Mouse (Mus musculus): Measurements from ENCODE around the gene Eif2b2.

Gene Eif2b2

DNA sequence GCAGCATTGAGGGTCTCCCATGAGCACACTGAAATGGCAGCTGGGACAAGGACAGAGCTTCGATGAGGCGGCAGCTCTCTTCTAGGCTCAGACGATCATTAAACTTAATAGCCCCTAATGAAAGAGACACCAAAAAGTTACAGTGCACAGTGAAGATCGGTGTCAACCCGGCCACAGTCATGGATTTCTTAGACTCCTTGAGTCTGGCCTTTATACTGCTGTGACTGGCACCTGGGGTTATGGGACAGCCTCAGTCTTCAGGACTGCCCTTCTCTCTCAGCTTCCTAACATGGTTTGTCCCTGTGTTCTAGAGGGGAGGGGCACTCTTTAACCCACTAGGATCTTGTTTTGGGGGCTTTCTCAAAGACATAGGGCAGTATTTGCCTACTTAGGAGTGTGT lies 18.3 kb downstream of the Eif2b2 start:
- no peak for DNase-seq (ENCODE audit: low read depth in 1 of 2, low spot score in 2 of 2)

DNA sequence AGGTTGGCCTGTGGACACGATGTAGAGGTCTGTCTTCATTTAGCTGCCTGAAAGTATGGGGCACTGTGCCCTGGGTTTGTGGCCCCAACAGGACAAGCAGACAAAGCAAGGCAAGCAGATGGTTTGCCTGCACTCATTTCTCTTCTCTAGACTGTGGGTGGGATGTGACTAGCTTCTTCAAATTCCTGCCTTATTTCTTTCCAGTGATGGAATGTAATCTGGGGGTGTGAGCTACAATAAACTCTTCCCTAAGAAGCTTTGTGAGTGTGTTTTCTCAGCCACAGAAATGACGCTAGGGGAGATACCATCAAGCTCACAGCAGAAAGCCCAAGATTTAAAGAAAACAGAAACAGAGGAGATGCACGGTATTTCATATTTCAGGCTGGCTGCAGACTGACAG lies 32.8 kb downstream of the Eif2b2 start:
- DNase-seq (ENCODE audit: low read depth in 1 of 2, low spot score in 2 of 2): no peak

DNA sequence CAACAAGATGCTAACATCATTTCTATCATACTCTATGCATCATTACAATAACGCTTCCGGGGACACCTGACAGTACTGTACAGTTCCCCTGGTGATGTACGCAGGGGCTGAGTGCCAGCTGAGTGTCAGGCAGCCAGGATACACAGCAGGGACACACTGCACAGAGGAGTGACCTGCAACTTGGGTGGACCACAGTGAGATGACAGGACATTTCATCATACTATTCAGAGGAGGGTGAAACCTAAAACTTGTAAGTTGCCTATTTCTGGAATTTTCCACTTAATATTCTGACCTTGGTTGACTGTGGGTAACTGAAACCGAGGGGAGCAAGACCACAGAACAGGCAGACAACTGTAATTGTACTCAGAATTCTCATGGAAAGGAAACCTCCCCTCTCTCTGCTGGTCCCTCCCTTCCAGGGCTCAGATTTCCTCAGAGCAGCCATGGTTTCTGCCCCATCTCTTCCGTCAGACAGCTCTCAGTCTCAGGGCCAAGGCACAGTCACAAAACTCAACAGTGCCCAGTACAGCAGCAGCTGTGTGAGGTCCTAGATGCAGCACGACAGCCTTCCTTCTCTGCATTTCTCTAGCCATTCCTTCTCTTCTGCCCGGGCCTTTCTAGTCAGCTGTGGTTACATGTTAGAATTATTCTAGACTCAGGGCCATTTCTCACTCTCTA lies 36.9 kb downstream of the Eif2b2 start:
- DNase-seq (ENCODE audit: low read depth in 1 of 2, low spot score in 2 of 2): no peak

DNA sequence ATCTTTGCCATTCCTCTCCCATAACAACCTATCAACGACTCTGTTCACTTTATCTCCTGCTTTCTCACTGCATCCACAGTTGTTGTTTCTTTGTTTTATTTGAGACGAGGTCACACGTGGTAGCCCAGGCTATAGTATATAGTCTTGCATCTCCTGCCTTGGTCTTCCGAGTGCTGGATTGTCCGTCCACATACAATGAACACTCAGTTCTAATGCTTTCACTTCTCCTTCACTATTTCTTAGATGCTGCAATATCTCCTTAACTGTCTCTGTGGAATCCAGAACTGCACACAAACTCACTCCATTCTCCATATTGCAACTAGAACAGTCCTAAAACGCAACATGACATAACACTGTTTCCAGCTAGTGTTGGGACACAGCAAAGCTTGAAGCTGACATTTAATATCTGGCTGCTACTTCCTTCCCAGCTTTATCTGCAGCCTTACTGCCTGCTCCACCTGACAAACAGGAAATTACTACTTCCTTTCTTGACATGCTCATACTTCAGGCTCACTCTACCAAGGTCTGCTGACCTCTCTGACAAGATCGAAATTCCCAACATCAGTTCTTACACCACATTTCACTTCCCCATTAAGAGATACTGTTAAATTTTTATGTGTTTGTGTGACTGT lies 37.8 kb downstream of the Eif2b2 start:
- DNase-seq (ENCODE audit: low read depth in 1 of 2, low spot score in 2 of 2): peak in 1 of 2 experiments; percentile 24

DNA sequence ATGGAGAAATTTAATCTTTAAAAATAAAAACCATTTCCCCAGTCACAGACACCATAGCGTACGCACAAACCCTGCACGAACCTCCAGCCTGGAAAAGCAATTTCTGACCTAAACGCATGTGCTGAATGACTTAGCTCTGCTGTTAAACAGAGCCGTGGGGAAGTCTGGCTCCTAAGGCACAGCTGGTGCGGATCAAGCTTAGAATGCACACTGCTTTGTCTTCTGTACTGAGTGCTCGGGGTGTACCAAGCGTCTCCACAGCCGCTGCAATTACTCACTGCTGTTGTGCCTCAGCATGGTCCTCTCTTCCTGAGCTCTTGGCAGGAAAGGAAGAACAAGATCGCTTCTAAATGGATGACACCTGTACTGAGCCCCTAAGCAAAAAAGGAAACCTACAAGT lies 43.2 kb downstream of the Eif2b2 start:
- no peak for DNase-seq (ENCODE audit: low read depth in 1 of 2, low spot score in 2 of 2)

DNA sequence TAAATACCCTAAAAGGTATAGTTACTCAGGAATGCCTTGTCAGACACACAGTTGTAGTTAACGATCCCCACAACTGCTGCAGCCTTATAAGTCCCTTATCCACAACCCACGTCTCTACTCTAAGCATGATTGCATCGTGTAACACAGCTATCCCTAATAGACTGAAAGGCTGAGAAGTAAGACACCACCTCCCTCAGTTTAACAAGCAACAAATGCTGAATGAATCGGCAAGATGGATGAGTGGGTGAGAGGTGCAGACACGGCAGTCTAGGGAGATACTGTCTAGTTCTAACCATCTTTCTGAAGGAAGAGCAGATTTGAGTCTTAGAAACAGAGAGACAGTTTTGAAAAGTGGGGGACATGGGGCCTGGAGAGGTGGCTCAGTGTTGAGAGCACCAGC lies 43.9 kb downstream of the Eif2b2 start:
- DNase-seq (ENCODE audit: low read depth in 1 of 2, low spot score in 2 of 2): no peak

DNA sequence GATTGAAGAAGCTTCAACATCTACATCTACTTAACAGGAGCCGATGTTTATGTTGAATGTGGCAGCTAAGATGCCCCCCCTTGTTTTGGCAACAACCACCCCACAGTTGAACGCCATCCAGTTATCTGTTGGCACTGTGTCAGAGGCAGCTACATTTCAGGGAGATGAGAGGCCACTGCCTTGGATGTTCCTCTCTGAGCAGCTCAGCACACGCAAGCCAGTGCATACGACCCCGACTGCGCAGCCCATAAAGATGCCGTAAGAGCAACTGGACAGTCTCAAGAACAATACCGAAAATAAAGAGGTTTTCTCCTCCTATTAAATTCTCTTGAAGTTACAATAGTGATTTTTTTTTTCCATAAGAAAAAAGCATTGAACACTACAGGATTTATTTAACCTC lies 45.2 kb downstream of the Eif2b2 start:
- DNase-seq (ENCODE audit: low read depth in 1 of 2, low spot score in 2 of 2): no peak

DNA sequence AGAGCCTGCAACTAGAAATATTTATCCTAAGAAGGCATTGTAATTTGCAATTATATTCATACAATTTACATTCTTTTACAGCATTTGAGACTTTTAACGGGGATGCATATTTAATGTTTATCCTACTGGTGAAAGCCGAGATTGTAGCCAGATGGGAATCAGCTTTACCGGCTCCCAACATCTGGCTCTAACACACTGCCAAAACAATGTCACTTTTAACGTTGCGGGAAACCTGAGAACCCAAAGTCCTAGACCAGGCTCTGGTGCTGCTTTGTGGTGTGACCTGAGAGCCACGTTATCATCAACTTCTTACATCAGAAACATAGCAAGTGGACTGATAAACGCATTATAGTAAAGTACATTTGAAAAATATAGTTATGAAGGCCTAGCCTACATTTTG lies 45.7 kb downstream of the Eif2b2 start:
- no peak for DNase-seq (ENCODE audit: low read depth in 1 of 2, low spot score in 2 of 2)

DNA sequence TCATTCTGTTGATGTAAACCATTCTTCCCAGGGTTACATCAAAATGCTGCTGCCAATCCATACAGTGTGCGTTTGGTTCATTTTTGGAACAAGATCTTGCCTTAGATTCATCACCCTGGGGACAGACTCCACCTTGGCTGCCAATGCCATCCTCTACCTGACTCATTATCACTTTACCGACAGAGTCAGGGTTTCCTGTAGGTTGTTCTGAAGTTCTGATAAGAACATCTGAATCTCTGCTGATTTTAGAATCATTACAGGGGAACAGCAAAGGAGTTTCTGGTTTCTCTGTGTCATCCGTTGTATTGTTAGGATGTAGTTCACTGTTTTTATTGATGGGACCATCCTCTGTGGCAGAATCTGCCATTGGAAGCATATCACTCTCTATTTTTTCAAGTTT lies 47.0 kb downstream of the Eif2b2 start:
- no peak for DNase-seq (ENCODE audit: low read depth in 1 of 2, low spot score in 2 of 2)

DNA sequence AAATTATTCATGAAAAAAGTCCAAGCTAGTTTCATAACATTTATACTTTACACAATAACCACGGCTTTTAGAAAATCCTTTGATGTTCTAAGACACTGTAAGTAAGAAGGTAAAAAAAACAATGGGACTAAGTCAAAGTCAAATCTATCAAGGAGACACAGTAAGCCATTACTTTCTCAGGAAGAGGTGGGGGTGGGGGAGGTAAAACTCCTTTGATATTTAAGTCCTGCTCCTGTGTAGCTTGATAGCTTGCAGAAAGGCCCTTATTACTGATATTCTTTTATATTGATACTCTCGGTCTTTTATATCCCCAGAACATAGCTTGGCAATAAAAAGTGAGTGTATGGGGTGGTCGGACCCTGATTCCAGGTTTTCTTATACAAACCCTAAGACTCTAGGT lies 50.5 kb downstream of the Eif2b2 start:
- no peak for DNase-seq (ENCODE audit: low read depth in 1 of 2, low spot score in 2 of 2)

DNA sequence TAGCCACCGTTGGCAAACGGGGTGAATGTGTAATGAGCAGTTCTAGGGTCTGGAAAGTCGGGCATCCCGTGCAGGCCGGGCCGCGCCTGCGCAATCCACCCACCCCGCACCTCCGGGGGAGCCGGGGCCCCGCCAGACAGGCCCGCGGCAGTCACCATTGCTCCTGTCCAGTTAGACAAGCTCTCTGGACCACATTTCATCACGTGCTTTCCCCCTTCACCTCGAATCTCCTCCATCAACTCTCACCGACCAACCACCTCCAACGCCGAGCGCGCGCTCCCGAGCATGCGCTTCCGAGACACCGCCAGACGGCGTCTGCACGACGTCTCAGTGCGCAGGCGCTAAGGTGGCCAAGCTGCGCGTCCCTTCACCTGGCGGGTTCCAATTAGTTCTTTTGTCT lies 51.0 kb downstream of the Eif2b2 start, which contains the start of gene Mlh3:
TSS of gene Mlh3 (minus strand) at position 281 of the 400 bp plus-strand sequence.
- DNase-seq (ENCODE audit: low read depth in 1 of 2, low spot score in 2 of 2): peak in 1 of 2 experiments; percentile 43

DNA sequence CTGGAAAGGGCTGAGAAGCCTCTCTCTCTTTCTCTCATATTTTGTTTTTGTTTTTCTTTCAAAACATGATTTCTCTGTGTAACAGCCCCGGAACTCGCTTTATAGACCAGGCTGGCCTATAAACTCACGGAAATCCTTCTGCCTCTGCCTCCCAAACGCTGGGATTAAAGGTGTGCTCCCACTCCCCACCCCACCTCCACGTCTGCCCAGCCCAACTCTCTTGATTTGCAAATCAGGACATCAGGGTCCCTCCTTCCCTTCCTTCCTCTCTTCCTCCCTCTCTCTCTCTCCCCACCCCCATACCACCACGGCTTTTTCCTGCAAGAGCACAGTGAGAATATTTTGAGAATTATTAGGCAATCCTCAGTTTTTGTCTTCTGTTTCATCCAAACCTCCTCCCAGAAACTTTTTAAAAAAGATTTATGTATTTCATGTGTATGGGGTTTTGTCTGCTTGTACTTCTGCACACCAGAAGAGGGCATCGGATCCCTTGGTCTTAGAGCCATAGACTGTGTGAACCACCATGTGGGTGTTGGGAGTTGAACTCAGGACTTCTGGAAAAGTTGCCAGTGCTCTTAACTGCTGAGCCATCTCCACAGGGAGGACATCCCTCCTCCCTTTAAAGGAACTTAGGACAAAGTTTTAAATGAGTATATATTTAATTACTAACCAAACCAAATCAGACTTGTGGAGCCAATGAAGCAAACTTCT lies 52.0 kb downstream of the Eif2b2 start:
- DNase-seq (ENCODE audit: low read depth in 1 of 2, low spot score in 2 of 2): no peak

DNA sequence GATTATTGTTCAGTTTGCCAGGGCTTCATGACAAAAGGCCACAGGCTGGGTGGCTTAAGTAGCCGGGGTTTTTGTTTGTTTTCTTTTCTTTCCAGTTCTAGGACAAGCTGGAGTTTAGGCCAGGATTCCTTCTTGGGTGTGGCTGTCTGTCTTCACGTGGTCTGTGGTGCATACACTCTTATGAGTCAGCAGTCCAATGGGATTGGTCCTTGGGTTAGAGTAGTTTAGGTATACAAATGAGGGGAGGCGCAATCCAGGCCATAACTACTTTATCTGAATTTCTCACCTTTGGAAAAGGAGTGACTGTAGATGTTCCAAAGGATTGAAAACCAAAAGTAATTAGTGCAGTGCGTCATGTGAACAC lies 52.5 kb downstream of the Eif2b2 start:
- no peak for DNase-seq (ENCODE audit: low read depth in 1 of 2, low spot score in 2 of 2)

DNA sequence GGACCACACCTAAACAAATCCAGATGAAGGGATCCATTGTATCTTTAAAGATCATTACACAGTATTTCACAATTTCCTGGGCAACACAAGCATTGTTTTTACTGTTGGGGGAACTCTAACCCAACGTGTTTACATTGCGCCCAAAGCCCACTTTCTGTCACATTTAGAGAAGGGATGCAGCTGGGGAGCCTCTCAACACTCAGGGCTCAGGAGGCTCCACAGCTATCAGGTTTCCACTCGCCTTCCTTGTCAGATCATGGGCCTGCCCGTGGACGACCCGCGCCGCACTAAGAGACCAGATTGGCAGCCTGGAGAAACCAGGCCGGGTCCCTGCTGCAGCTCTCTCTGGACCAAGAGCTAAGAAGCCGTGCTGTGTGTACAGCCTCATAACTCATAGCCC lies 54.2 kb downstream of the Eif2b2 start:
- DNase-seq (ENCODE audit: low read depth in 1 of 2, low spot score in 2 of 2): no peak

All from monocyte, adult 2 months (primary cell).